In the genomic region with DNA sequence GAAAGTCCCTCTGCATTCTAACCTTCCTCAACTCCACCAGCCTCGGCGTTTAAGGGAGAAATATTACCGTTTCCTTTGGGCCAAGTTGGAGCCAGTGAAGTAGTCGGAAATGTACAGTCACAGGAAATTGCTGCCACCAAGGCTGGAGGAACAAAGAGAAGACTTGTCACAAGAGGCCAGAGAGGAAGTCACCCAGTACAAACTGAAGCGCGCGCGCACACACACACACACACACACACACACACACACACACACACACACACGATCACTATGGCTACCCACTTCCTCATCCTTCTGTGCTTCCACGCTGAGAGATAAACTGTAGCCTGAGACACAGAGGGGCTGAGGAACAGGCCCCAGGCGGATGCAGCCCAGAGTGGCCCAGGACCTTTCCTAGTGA, we compare ENCODE assay signal across 8 mouse cellular contexts. TPM values are rescaled to one million over a fixed set of nuclear protein-coding genes. Genes with fewer than 3 reads are reported as not detected.
DNase-seq lines count a peak whose midpoint lies in the region; ATAC-seq and TF ChIP-seq lines count a peak whose summit lies in the region.

No protein-coding gene starts in this region.

- no peak for ATAC-seq in frontal cortex, adult (ENCODE audit: low TSS enrichment)

- TF ChIP-seq EP300 in MEL (IDR thresholded peaks at IDR 0.05; ENCODE audit: low read depth in 1 of 2, low read length in 2 of 2): peak; percentile 46 to 66; a peak in 3 of 4 replicates

- H3K79me2 ChIP-seq in MEL (ENCODE audit: control insufficient read depth, insufficient read depth, low read length, poor library complexity): no peaks in the 10 kb centered on the region

- intact Hi-C loops in gastrocnemius, adult 2 months (cut with DNase I): no loop called here
- intact Hi-C loops in gastrocnemius, postnatal 14 days (cut with DNase I; ENCODE audit: low total_unique reads): no loop called here

- H3K4me1 ChIP-seq in MEL (ENCODE audit: control insufficient read depth in 1 of 2, insufficient read depth in 2 of 2, low read length in 2 of 2): peaks cover 0 to 19% of the 10 kb centered on the region in 2 experiments; a peak in 2 of 4 replicates

- no peak for DNase-seq in gastrocnemius, adult 2 months
- no peak for DNase-seq in gastrocnemius, postnatal 14 days
- DNase-seq in MEL (ENCODE audit: low read depth, low spot score): peak; percentile 90
- peak; percentile 38 for DNase-seq in heart, adult 8-10 months (ENCODE audit: low spot score)
- DNase-seq in layer of hippocampus, postnatal 10 days (ENCODE audit: low spot score in 2 of 2): peak; percentile 26 to 33
- peak; percentile 94 for DNase-seq in naive thymus-derived CD4-positive, alpha-beta T cell, adult 2 months (ENCODE audit: low read depth)
- no peak for DNase-seq in MN1 (ENCODE audit: low spot score)

- peak overlapping the region; percentile 40; the same call in 1 of the 2 replicates for H3K27ac ChIP-seq in gastrocnemius, adult 2 months
- H3K27ac ChIP-seq in MEL (ENCODE audit: control insufficient read depth, low read depth, low read length): peak overlapping the region; percentile 92

- peak in 1 of 2 experiments; percentile 69; a peak in 2 of 4 replicates for TF ChIP-seq POLR2A in MEL (IDR thresholded peaks at IDR 0.05; ENCODE audit: control insufficient read depth in 1 of 2, insufficient read depth in 1 of 2, low read depth in 1 of 2, low read length in 2 of 2, poor library complexity in 1 of 2)

- no peaks in the 10 kb centered on the region for H3K27me3 ChIP-seq in MEL (ENCODE audit: control insufficient read depth in 1 of 2, insufficient read depth in 2 of 2, low read length in 2 of 2)

- no peak for TF ChIP-seq CTCF in gastrocnemius, adult 2 months (IDR thresholded peaks at IDR 0.05)
- no peak for TF ChIP-seq CTCF in MEL (IDR thresholded peaks at IDR 0.05 in 2 of 3, conservative IDR thresholded peaks at IDR 0.05 in 1 of 3; ENCODE audit: control insufficient read depth in 1 of 3, insufficient read depth in 1 of 3, low read depth in 2 of 3, low read length in 3 of 3, poor library complexity in 1 of 3, severe bottlenecking in 1 of 3)

- H3K4me3 ChIP-seq in gastrocnemius, adult 2 months: no peak overlapping the region
- H3K4me3 ChIP-seq in MEL (ENCODE audit: control insufficient read depth in 1 of 2, insufficient read depth in 1 of 2, low read depth in 2 of 2, low read length in 2 of 2): peak overlapping the region; percentile 5 to 44; a peak in 3 of 4 replicates

- H3K9ac ChIP-seq in MEL (ENCODE audit: control insufficient read depth, low read depth, low read length, poor library complexity, severe bottlenecking): peak overlapping the region; percentile 69

- no peak for TF ChIP-seq RAD21 in MEL (IDR thresholded peaks at IDR 0.05; ENCODE audit: low read depth, low read length)

- H3K9me3 ChIP-seq in MEL (replicated peaks; ENCODE audit: insufficient read depth, low read length): no peaks in the 10 kb centered on the region

- H3K36me3 ChIP-seq in MEL (ENCODE audit: control insufficient read depth in 1 of 2, insufficient read depth in 2 of 2, low read length in 2 of 2): no peaks in the 10 kb centered on the region; a peak in 1 of 4 replicates

TF ChIP-seq in MEL, 35 proteins besides CTCF, POLR2A, EP300 and RAD21 (continues in another document):
- TF ChIP-seq USF2 (IDR thresholded peaks at IDR 0.05; ENCODE audit: borderline replicate concordance in 1 of 2, insufficient read depth in 1 of 2, low read depth in 1 of 2, low read length in 2 of 2) (no peak), MAFK (IDR thresholded peaks at IDR 0.05; ENCODE audit: borderline replicate concordance, low read depth, low read length) (no peak), ZC3H11A (IDR thresholded peaks at IDR 0.05; ENCODE audit: low read depth, low read length) (no peak), NRF1 (IDR thresholded peaks at IDR 0.05; ENCODE audit: insufficient read depth, low read depth, low read length, poor library complexity, severe bottlenecking) (0 out of 2 replicates have a peak, but pooled peaks have one; percentile 41), GATA1 (IDR thresholded peaks at IDR 0.05; ENCODE audit: low read depth, low read length) (peak; percentile 39; the same call in 1 of the 2 replicates), CHD1 (IDR thresholded peaks at IDR 0.05; ENCODE audit: low read depth, low read length) (no peak), NELFE (IDR thresholded peaks at IDR 0.05; ENCODE audit: low read depth, low read length) (no peak), E2F4 (IDR thresholded peaks at IDR 0.05; ENCODE audit: borderline replicate concordance, low read depth, low read length) (no peak), MYC (IDR thresholded peaks at IDR 0.05; ENCODE audit: low read depth, low read length) (peak; percentile 94), BHLHE40 (IDR thresholded peaks at IDR 0.05; ENCODE audit: borderline replicate concordance, low read depth, low read length) (no peak), SIN3A (IDR thresholded peaks at IDR 0.05; ENCODE audit: low read length) (peak; percentile 71; the same call in 1 of the 2 replicates), UBTF (IDR thresholded peaks at IDR 0.05; ENCODE audit: borderline replicate concordance, insufficient read depth, low read depth, low read length) (no peak), MYB (IDR thresholded peaks at IDR 0.05; ENCODE audit: low read depth, low read length) (no peak), CHD2 (IDR thresholded peaks at IDR 0.05; ENCODE audit: low read length) (no peak), SMC3 (IDR thresholded peaks at IDR 0.05; ENCODE audit: low read depth, low read length) (no peak), ZMIZ1 (IDR thresholded peaks at IDR 0.05; ENCODE audit: low read depth, low read length) (no peak), ETS1 (IDR thresholded peaks at IDR 0.05; ENCODE audit: low read depth, low read length) (peak; percentile 66), JUND (IDR thresholded peaks at IDR 0.05; ENCODE audit: low read depth, low read length) (no peak), MXI1 (IDR thresholded peaks at IDR 0.05; ENCODE audit: low read depth, low read length) (peak; percentile 83; the same call in 1 of the 2 replicates), ELF1 (IDR thresholded peaks at IDR 0.05; ENCODE audit: low read depth, low read length) (0 out of 2 replicates have a peak, but pooled peaks have one; percentile 54), RCOR1 (IDR thresholded peaks at IDR 0.05; ENCODE audit: low read depth, low read length) (no peak), MAX (IDR thresholded peaks at IDR 0.05; ENCODE audit: low read length) (peak; percentile 69), MEF2A (IDR thresholded peaks at IDR 0.05; ENCODE audit: extremely low read depth, insufficient replicate concordance, low read depth, low read length, poor library complexity, severe bottlenecking) (no peak), ZKSCAN1 (IDR thresholded peaks at IDR 0.05; ENCODE audit: low read depth, low read length) (no peak), HCFC1 (IDR thresholded peaks at IDR 0.05; ENCODE audit: low read depth, low read length) (peak; percentile 61), POLR2AphosphoS2 (IDR thresholded peaks at IDR 0.05; ENCODE audit: low read length) (no peak), TAL1 (IDR thresholded peaks at IDR 0.05; ENCODE audit: low read length) (no peak), TCF12 (IDR thresholded peaks at IDR 0.05; ENCODE audit: low read depth, low read length) (no peak), ZNF384 (IDR thresholded peaks at IDR 0.05; ENCODE audit: low read depth, low read length) (no peak), MAZ (IDR thresholded peaks at IDR 0.05; ENCODE audit: low read depth, low read length) (no peak)

RNA-seq across cellular contexts. Expression of a gene that starts 19.2 kb away (rescaled TPM):
- 1 to 10 TPM; 2.6 to 5.7 TPM for total RNA-seq in gastrocnemius, adult 2 months (2021)
- 10 to 100 TPM in 1 of 2 experiments, 1 to 10 TPM in 1; 7.8 to 10.4 TPM for total RNA-seq in gastrocnemius, postnatal 14 days (2021)
- 2.8 and 3.9 TPM in 2 replicates for total RNA-seq in MEL (2012; rRNA removed)
- polyA plus RNA-seq in MEL (2012; ENCODE audit: insufficient read depth in 1 of 2, insufficient read length in 2 of 2, low read depth in 1 of 2, low replicate concordance in 2 of 2, missing spikeins in 1 of 2): 10 to 100 TPM in 1 of 2 experiments, not detected in 1; 13.6 TPM
- total RNA-seq in heart, adult 8-10 months (2022): 10 to 100 TPM; 13.5 to 26.2 (median 16.5) TPM
- total RNA-seq in layer of hippocampus, postnatal 10 days (2021): 10 to 100 TPM; 21.9 to 24.0 TPM

RNA-seq across cellular contexts. Expression of a gene that starts 25.3 kb away (rescaled TPM):
- not detected for total RNA-seq in gastrocnemius, adult 2 months (2021)
- total RNA-seq in gastrocnemius, postnatal 14 days (2021): under 1 TPM in 1 of 2 experiments, not detected in 1; 0.94 TPM
- total RNA-seq in MEL (2012; rRNA removed): 7.1 and 15.5 TPM in 2 replicates
- polyA plus RNA-seq in MEL (2012; ENCODE audit: insufficient read depth in 1 of 2, insufficient read length in 2 of 2, low read depth in 1 of 2, low replicate concordance in 2 of 2, missing spikeins in 1 of 2): 10 to 100 TPM in 1 of 2 experiments, not detected in 1; 28.1 TPM
- not detected for total RNA-seq in heart, adult 8-10 months (2022)
- total RNA-seq in layer of hippocampus, postnatal 10 days (2021): 1 to 10 TPM in 1 of 2 experiments, under 1 TPM in 1; 0.91 to 1.8 TPM

RNA-seq across cellular contexts. Expression of a gene that starts 27.2 kb away (rescaled TPM):
- under 1 TPM; 0.11 to 0.13 TPM for total RNA-seq in gastrocnemius, adult 2 months (2021)
- under 1 TPM; 0.21 to 0.33 TPM for total RNA-seq in gastrocnemius, postnatal 14 days (2021)
- total RNA-seq in MEL (2012; rRNA removed): 6.2 and 7.0 TPM in 2 replicates
- 10 to 100 TPM in 1 of 2 experiments, not detected in 1; 16.7 TPM for polyA plus RNA-seq in MEL (2012; ENCODE audit: insufficient read depth in 1 of 2, insufficient read length in 2 of 2, low read depth in 1 of 2, low replicate concordance in 2 of 2, missing spikeins in 1 of 2)
- under 1 TPM in 3 of 4 experiments, not detected in 1; 0.12 to 0.46 (median 0.28) TPM for total RNA-seq in heart, adult 8-10 months (2022)
- 1 to 10 TPM; 2.2 to 3.0 TPM for total RNA-seq in layer of hippocampus, postnatal 10 days (2021)

RNA-seq across cellular contexts. Expression of a gene that starts 31.8 kb away (rescaled TPM):
- total RNA-seq in gastrocnemius, adult 2 months (2021): 1 to 10 TPM; 3.8 to 4.3 TPM
- 1 to 10 TPM; 1.5 to 1.8 TPM for total RNA-seq in gastrocnemius, postnatal 14 days (2021)
- not detected in 2 replicates for total RNA-seq in MEL (2012; rRNA removed)
- polyA plus RNA-seq in MEL (2012; ENCODE audit: insufficient read depth in 1 of 2, insufficient read length in 2 of 2, low read depth in 1 of 2, low replicate concordance in 2 of 2, missing spikeins in 1 of 2): not detected
- 1 to 10 TPM; 1.3 to 2.4 (median 1.6) TPM for total RNA-seq in heart, adult 8-10 months (2022)
- total RNA-seq in layer of hippocampus, postnatal 10 days (2021): 10 to 100 TPM; 42.8 to 43.6 TPM

RNA-seq across cellular contexts. Expression of a gene that starts 51.0 kb away (rescaled TPM):
- total RNA-seq in gastrocnemius, adult 2 months (2021): 1 to 10 TPM in 1 of 2 experiments, under 1 TPM in 1; 0.94 to 1.2 TPM
- 1 to 10 TPM; 1.9 to 2.3 TPM for total RNA-seq in gastrocnemius, postnatal 14 days (2021)
- total RNA-seq in MEL (2012; rRNA removed): 1.5 and 1.9 TPM in 2 replicates
- polyA plus RNA-seq in MEL (2012; ENCODE audit: insufficient read depth in 1 of 2, insufficient read length in 2 of 2, low read depth in 1 of 2, low replicate concordance in 2 of 2, missing spikeins in 1 of 2): 1 to 10 TPM in 1 of 2 experiments, not detected in 1; 7.1 TPM
- total RNA-seq in heart, adult 8-10 months (2022): 1 to 10 TPM; 3.2 to 4.2 (median 3.6) TPM
- total RNA-seq in layer of hippocampus, postnatal 10 days (2021): 100 to 1,000 TPM; 831 to 849 TPM

Comparison
In these comparisons a context has a peak if more than half of its experiments do, and no peak if none do; other contexts are left out.
1. DNase-seq: peak in MEL (single experiment), heart, adult 8-10 months (single experiment), layer of hippocampus, postnatal 10 days (2 of 2) and naive thymus-derived CD4-positive, alpha-beta T cell, adult 2 months (single experiment); none in gastrocnemius, adult 2 months (single experiment), gastrocnemius, postnatal 14 days (single experiment) and MN1 (single experiment).